Mouse (Mus musculus) gastrocnemius, postnatal 25 days (tissue): ENCODE measurements around the gene Crtc2. TPM values are rescaled to one million over a fixed set of nuclear protein-coding genes. Genes with fewer than 3 reads are reported as not detected.

Source experiments
- DNase-seq: peaks from one replicate; pipeline ENCODE4 v3.0.0; 2022
- long read RNA-seq, 2 experiments: library from polyadenylated mRNA; stranded (forward); transcript quantifications; one replicate each; pipeline ENCODE4 v2.0.0; 2021
- total RNA-seq, 2 experiments: library from RNA; stranded (reverse); gene quantifications; 1 replicate in 1 of 2; 2 replicates in 1 of 2; pipeline ENCODE4 v1.2.3; 2021

Crtc2 gene
- total RNA-seq: 10 to 100 TPM; 13.9 to 16.9 TPM
- long read RNA-seq, experiment 1, partial matches to known transcripts: 1 of 6 reads
- long read RNA-seq, experiment 1, other reads (novel, unspliced or antisense): 4 of 6 reads
- long read RNA-seq, experiment 2, partial matches to known transcripts: 2 of 3 reads
- long read RNA-seq, experiment 2, other reads (novel, unspliced or antisense): 0 of 3 reads

- DNase-seq: peak; percentile 97
These were observed at the start of gene Crtc2 for GRCm38 (mm10) chr3:90253653-90254418. Gene Crtc2 (plus strand): TSS chr3:90254163.

GRCm38 (mm10) chr3:90204582-90204981 is 49.4 kb upstream of the Crtc2 start:
- no peak for DNase-seq

- DNase-seq: no peak
These were observed 45.3 kb upstream of the Crtc2 start for GRCm38 (mm10) chr3:90208662-90209061.

GRCm38 (mm10) chr3:90209908-90210566 is 43.9 kb upstream of the Crtc2 start:
- no peak for DNase-seq

GRCm38 (mm10) chr3:90211475-90212398 is 42.2 kb upstream of the Crtc2 start:
- DNase-seq: no peak

GRCm38 (mm10) chr3:90212723-90213122 is 41.2 kb upstream of the Crtc2 start:
- DNase-seq: no peak

GRCm38 (mm10) chr3:90213377-90213866 is 40.5 kb upstream of the Crtc2 start, which contains the start of the genes Rps27 and Rab13:
Gene Rps27 (minus strand): TSS chr3:90213651.
Gene Rab13 (plus strand): TSS chr3:90213695.
- peak; percentile 85 for DNase-seq

- no peak for DNase-seq
These were observed 39.8 kb upstream of the Crtc2 start for GRCm38 (mm10) chr3:90213956-90214684.

- no peak for DNase-seq
These were observed 38.1 kb upstream of the Crtc2 start for GRCm38 (mm10) chr3:90215825-90216380.

- DNase-seq: no peak
These were observed 33.9 kb upstream of the Crtc2 start for GRCm38 (mm10) chr3:90220088-90220487.

GRCm38 (mm10) chr3:90220531-90220951 is 33.4 kb upstream of the Crtc2 start:
- peak; percentile 80 for DNase-seq

- no peak for DNase-seq
These were observed 32.8 kb upstream of the Crtc2 start for GRCm38 (mm10) chr3:90221123-90221522.

- no peak for DNase-seq
These were observed 31.5 kb upstream of the Crtc2 start for GRCm38 (mm10) chr3:90222455-90222854.

GRCm38 (mm10) chr3:90222941-90223340 is 31.0 kb upstream of the Crtc2 start:
- DNase-seq: no peak

- no peak for DNase-seq
These were observed 29.6 kb upstream of the Crtc2 start for GRCm38 (mm10) chr3:90224331-90224730.

- no peak for DNase-seq
These were observed 22.9 kb upstream of the Crtc2 start for GRCm38 (mm10) chr3:90231075-90231474.

- DNase-seq: peak; percentile 92
These were observed 22.2 kb upstream of the Crtc2 start, which contains the start of gene Jtb for GRCm38 (mm10) chr3:90231507-90232333. Gene Jtb (plus strand): TSS chr3:90231597.

- DNase-seq: no peak
These were observed 12.7 kb upstream of the Crtc2 start for GRCm38 (mm10) chr3:90241251-90241650.

GRCm38 (mm10) chr3:90241669-90242358 is 12.1 kb upstream of the Crtc2 start:
- no peak for DNase-seq
